Mouse (Mus musculus) myocyte (in vitro differentiated cells): ENCODE data around the gene Kpna4.

ENCODE experiments used
- CEBPB ChIP-seq: IDR thresholded peaks from 2 replicates; pipeline ENCODE4 v1.6.1; 2011; ENCODE audit warnings: mild to moderate bottlenecking, moderate library complexity; ENCODE audit not compliant: poor library complexity, insufficient read depth, severe bottlenecking
- E2F4 ChIP-seq: IDR thresholded peaks from one replicate; pipeline ENCODE4 v1.6.1; 2011; ENCODE audit warnings: mild to moderate bottlenecking, control low read depth, moderate library complexity; ENCODE audit not compliant: insufficient read depth
- MYOG ChIP-seq, 3 experiments: IDR thresholded peaks; one replicate each; pipeline ENCODE4 v1.6.1; 2011; ENCODE audit warnings: control low read depth in 2 of 3, low read depth in 2 of 3, mild to moderate bottlenecking in 2 of 3; ENCODE audit not compliant: insufficient read length in 2 of 3, control insufficient read depth in 1 of 3, insufficient read depth in 1 of 3
- POLR2A ChIP-seq: IDR thresholded peaks from one replicate; pipeline ENCODE4 v1.6.1; 2011; ENCODE audit warnings: low read depth, mild to moderate bottlenecking, control low read depth, moderate library complexity; ENCODE audit not compliant: insufficient read length
- USF1 ChIP-seq: IDR thresholded peaks from one replicate; pipeline ENCODE4 v1.6.1; 2011; ENCODE audit warnings: low read depth, mild to moderate bottlenecking, control low read depth, moderate library complexity

DNA sequence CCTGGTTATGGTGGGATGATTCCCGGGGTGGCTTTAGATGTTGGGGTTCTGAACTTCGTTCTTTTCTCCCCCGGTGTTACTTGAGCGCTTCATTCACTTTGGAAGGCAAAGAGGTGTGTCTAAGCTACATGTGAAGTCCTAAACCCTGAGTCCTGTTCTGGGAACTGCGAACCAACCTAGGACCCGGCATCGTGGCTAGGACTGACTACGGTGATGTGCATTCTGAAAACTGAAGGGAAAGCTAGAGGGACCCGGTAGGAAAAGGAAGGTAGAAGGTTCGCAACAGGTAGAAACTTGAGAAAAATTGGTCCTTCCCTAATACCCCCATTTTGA lies 399 bp upstream of the Kpna4 start:
- TF ChIP-seq POLR2A: no peak
- TF ChIP-seq MYOG (IDR thresholded peaks at IDR 0.05; ENCODE audit: control insufficient read depth in 1 of 3, insufficient read depth in 1 of 3, insufficient read length in 2 of 3, low read depth in 2 of 3): no peak
- TF ChIP-seq USF1: no peak
- TF ChIP-seq CEBPB: no peak
- TF ChIP-seq E2F4: no peak
